Mouse (Mus musculus): ENCODE results near the gene Alkbh6. TPM values are rescaled to one million over a fixed set of nuclear protein-coding genes. Genes with fewer than 3 reads are reported as not detected.

Alkbh6 gene
- polyA plus RNA-seq, 1 experiment from 2014 or later: 87.4 TPM

DNA sequence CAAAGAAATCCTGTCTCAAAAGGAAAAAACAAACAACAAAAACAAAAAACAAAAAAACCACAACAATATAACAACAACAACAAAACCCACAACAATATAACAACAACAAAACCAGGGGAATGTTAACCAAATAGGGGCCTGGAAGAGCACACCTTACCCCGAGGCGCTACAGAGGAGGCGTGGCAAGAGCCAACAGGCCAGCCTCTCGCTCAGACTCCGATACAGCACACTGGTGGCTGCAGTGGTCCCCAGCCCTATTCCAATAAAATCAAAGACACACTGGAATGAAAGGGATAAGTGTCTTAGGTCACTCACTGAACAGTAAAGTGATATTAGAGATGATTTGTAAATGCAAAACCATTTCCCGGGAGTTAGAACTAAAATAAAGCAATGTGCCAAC is 29.0 kb upstream of the Alkbh6 start:
- Histone ChIP-seq H3K9ac (ENCODE audit: low read length) (peak overlapping the region; percentile 47), H3K27ac (ENCODE audit: low read depth, low read length) (peak overlapping the region; percentile 94; the same call in 1 of the 2 replicates), H3K4me1 (ENCODE audit: control insufficient read depth, insufficient read depth, low read length) (peaks cover 5% of the 10 kb centered on the region), H3K9me3 (ENCODE audit: control insufficient read depth, low read length) (no peaks in the 10 kb centered on the region), H3K36me3 (ENCODE audit: control insufficient read depth, insufficient read depth, low read length) (no peaks in the 10 kb centered on the region), H3K4me3 (ENCODE audit: low read depth, low read length) (peak overlapping the region; percentile 58), H3K27me3 (ENCODE audit: control insufficient read depth, insufficient read depth, low read length) (no peaks in the 10 kb centered on the region), H3K4me2 (ENCODE audit: low read depth) (peak overlapping the region; percentile 85)
- 0% methylated on average over 6 of the region's 6 CpGs for WGBS
- ATAC-seq (ENCODE audit: insufficient read depth, low FRiP score, low TSS enrichment): 0 out of 2 replicates have a peak, but pooled peaks have one; percentile 9
- no peak for DNase-seq (ENCODE audit: low spot score)

DNA sequence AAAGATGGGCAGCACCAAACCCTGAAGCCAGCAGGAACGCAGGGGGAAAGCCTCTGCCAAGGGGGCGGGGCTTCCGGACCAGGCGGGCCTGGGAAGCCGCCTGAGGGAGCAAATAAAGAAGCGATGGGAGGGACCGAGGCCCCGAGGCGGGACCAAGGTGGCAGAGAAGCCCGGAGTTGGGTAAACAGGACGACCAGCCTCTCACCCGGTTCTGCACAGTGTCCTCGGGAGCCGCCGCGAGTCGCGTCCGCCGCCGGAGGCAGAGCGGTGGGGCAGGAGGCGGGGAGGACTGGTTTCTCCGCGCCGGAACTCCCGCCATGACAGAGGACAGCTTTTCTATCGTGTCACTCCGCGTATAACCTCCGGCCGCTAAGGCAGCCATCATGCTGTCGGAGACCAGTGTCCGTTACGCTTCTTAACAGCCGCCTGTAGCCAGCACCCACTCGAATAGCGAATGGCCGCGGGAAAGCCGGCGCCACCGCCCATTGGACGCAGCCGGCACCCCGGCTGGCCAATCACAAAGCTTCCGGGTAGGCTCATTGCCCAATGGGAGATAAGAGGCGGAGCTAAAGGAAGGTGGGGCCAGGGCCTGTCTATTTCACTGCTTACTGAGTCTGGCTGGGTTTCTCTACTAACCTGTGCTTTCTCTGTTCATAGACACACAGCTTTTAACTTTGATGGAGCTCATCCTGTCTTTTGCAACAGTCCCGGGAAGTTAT is 28.4 kb upstream of the Alkbh6 start, which contains the start of the genes Thap8 and Wdr62:
Gene Thap8 (plus strand): TSS at position 144 of the 719 bp plus-strand sequence.
Gene Wdr62 (minus strand): TSS at position 469 of the 719 bp plus-strand sequence.
- ATAC-seq (ENCODE audit: insufficient read depth, low FRiP score, low TSS enrichment): peak; percentile 95
- Histone ChIP-seq H3K9me3 (ENCODE audit: control insufficient read depth, low read length) (no peaks in the 10 kb centered on the region), H3K4me3 (ENCODE audit: low read depth, low read length) (peak within 1 kb of the TSS; percentile 58), H3K27ac (ENCODE audit: low read depth, low read length) (peak within 1 kb of the TSS; percentile 94), H3K9ac (ENCODE audit: low read length) (peak within 1 kb of the TSS; percentile 47), H3K27me3 (ENCODE audit: control insufficient read depth, insufficient read depth, low read length) (no peaks in the 10 kb centered on the region), H3K36me3 (ENCODE audit: control insufficient read depth, insufficient read depth, low read length) (no peaks in the 10 kb centered on the region), H3K4me1 (ENCODE audit: control insufficient read depth, insufficient read depth, low read length) (peaks cover 5% of the 10 kb centered on the region), H3K4me2 (ENCODE audit: low read depth) (peak within 1 kb of the TSS; percentile 85)
- DNase-seq (ENCODE audit: low spot score): peak; percentile 94
- WGBS: under 1% methylated on average over 49 of the region's 49 CpGs

DNA sequence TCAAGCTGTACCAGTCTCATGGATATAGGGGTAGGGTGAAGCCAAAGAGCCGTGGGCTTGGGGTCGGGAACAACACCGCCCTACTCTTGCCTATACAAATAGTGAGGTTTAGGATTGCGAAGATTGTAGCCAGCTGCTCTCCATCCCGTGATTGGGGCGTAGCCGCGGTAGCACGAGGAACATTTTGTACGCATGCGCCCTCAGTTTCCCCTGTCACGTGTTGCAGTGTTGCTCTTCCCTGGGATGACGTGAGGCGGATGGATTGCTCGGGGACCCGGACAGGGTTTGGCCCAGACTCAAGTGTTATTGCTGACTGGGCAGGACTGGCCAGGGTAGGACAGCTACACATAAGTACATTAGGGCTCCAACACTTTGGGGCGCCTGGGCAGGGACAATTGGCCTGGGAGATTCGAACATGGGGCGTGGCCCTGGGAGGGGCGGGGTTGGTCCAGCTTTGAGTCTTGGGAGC is 27.8 kb upstream of the Alkbh6 start:
- WGBS: under 1% methylated on average over 20 of the region's 20 CpGs
- ATAC-seq (ENCODE audit: insufficient read depth, low FRiP score, low TSS enrichment): peak; percentile 81

DNA sequence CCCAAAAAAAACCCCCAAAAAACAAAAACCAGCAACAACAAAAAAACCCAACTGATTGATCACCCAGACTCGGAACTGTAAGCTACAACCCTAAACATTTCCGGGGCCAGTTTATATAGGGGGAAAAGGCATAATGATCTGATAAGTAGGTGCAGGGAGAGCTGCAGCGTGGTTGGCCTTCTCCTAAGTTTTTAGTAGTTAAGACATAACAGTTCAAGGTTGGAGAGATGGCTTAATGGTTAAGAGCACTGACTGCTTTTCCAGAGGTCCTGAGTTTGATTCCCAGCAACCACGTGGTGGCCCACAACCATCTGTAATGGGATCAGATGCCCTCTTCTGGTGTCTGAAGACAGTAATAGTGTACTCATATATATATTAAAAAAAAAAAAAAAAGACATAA is 27.0 kb upstream of the Alkbh6 start:
- DNase-seq (ENCODE audit: low spot score) (no peak), ATAC-seq (ENCODE audit: insufficient read depth, low FRiP score, low TSS enrichment) (no peak)
- no peak overlapping the region for H3K4me3 ChIP-seq (ENCODE audit: low read depth, low read length)
- no peaks in the 10 kb centered on the region for H3K9me3 ChIP-seq (ENCODE audit: control insufficient read depth, low read length)
- no peak overlapping the region for H3K9ac ChIP-seq (ENCODE audit: low read length)
- H3K27me3 ChIP-seq (ENCODE audit: control insufficient read depth, insufficient read depth, low read length): no peaks in the 10 kb centered on the region
- no peak overlapping the region for H3K27ac ChIP-seq (ENCODE audit: low read depth, low read length)
- H3K4me2 ChIP-seq (ENCODE audit: low read depth): no peak overlapping the region
- H3K36me3 ChIP-seq (ENCODE audit: control insufficient read depth, insufficient read depth, low read length): no peaks in the 10 kb centered on the region
- H3K4me1 ChIP-seq (ENCODE audit: control insufficient read depth, insufficient read depth, low read length): peaks cover 5% of the 10 kb centered on the region
- WGBS: 78% methylated on average over 4 of the region's 4 CpGs

More for the DNA sequence above, 27.8 kb upstream of the Alkbh6 start:
- H3K4me3 ChIP-seq (ENCODE audit: low read depth, low read length): peak overlapping the region; percentile 58
- H3K4me1 ChIP-seq (ENCODE audit: control insufficient read depth, insufficient read depth, low read length): peaks cover 5% of the 10 kb centered on the region
- H3K36me3 ChIP-seq (ENCODE audit: control insufficient read depth, insufficient read depth, low read length): no peaks in the 10 kb centered on the region
- peak overlapping the region; percentile 94 for H3K27ac ChIP-seq (ENCODE audit: low read depth, low read length)
- no peaks in the 10 kb centered on the region for H3K9me3 ChIP-seq (ENCODE audit: control insufficient read depth, low read length)
- H3K27me3 ChIP-seq (ENCODE audit: control insufficient read depth, insufficient read depth, low read length): no peaks in the 10 kb centered on the region
- peak overlapping the region; percentile 42 for H3K9ac ChIP-seq (ENCODE audit: low read length)
- DNase-seq (ENCODE audit: low spot score): peak; percentile 86
- peak overlapping the region; percentile 85 for H3K4me2 ChIP-seq (ENCODE audit: low read depth)

DNA sequence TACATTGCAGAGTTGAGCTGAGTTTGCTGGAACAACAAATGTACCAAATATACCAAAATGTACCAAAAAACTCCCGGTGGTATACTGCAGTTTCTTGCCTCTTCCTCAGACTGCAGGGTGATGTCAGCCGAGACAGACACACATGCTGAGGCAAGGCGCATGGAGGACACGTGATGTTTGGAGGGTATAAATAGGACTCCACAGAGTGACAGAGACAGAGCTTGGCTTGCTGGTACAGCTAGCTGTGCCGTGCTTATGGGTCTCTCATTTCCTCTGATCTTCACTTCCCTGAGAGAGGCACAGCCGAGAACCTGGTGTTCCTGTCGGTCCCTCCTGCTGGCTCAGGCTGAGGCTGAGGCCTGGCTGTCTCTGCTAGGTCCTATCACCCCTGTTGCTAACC is 25.8 kb upstream of the Alkbh6 start:
- DNase-seq (ENCODE audit: low spot score): no peak
- H3K9ac ChIP-seq (ENCODE audit: low read length): no peak overlapping the region
- H3K36me3 ChIP-seq (ENCODE audit: control insufficient read depth, insufficient read depth, low read length): no peaks in the 10 kb centered on the region
- no peak overlapping the region for H3K4me3 ChIP-seq (ENCODE audit: low read depth, low read length)
- 74% methylated on average over 7 of the region's 7 CpGs for WGBS
- peaks cover 5% of the 10 kb centered on the region for H3K4me1 ChIP-seq (ENCODE audit: control insufficient read depth, insufficient read depth, low read length)
- H3K9me3 ChIP-seq (ENCODE audit: control insufficient read depth, low read length): no peaks in the 10 kb centered on the region
- no peak overlapping the region for H3K4me2 ChIP-seq (ENCODE audit: low read depth)
- no peak for ATAC-seq (ENCODE audit: insufficient read depth, low FRiP score, low TSS enrichment)
- H3K27ac ChIP-seq (ENCODE audit: low read depth, low read length): no peak overlapping the region
- no peaks in the 10 kb centered on the region for H3K27me3 ChIP-seq (ENCODE audit: control insufficient read depth, insufficient read depth, low read length)

DNA sequence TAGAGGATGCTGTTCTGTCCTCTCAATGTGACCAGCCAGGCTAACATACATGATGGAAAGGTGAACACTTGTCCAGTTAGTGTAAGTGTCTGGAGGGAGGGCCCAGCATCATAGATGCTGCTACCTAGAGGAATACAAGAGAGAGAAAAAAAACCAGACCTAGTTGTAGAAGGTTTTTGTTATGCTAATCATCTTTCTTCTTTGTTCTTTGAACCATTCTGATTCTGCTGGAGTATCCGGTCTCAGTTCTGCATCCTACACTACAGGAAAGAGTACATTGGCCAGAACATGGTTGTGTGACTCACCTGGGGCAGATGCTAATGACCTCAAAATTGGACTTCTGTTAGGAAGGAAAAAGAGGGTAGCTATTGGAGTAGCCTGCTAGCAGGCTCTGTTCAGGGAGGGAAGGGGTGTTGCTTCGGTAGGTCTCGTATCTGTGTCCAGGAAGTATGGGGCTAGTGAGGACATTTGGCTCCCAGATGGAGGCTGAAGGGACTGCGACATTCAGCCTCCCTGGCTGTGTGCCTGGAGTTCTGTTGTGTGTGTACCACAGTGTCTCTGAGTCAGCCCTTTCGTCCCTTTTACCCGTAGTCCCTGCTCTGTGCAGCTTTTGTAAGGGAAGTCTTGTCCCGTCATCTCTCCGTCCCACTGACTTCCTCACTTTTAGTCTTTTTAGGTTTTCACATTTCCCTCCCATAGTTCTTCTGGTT is 21.7 kb upstream of the Alkbh6 start:
- Histone ChIP-seq H3K36me3 (ENCODE audit: control insufficient read depth, insufficient read depth, low read length) (no peaks in the 10 kb centered on the region), H3K4me1 (ENCODE audit: control insufficient read depth, insufficient read depth, low read length) (no peaks in the 10 kb centered on the region), H3K9me3 (ENCODE audit: control insufficient read depth, low read length) (no peaks in the 10 kb centered on the region), H3K27me3 (ENCODE audit: control insufficient read depth, insufficient read depth, low read length) (no peaks in the 10 kb centered on the region), H3K27ac (ENCODE audit: low read depth, low read length) (no peak overlapping the region), H3K9ac (ENCODE audit: low read length) (no peak overlapping the region), H3K4me2 (ENCODE audit: low read depth) (no peak overlapping the region), H3K4me3 (ENCODE audit: low read depth, low read length) (no peak overlapping the region)
- no peak for ATAC-seq (ENCODE audit: insufficient read depth, low FRiP score, low TSS enrichment)
- WGBS: 69% methylated on average over 8 of the region's 8 CpGs
- DNase-seq (ENCODE audit: low spot score): no peak

DNA sequence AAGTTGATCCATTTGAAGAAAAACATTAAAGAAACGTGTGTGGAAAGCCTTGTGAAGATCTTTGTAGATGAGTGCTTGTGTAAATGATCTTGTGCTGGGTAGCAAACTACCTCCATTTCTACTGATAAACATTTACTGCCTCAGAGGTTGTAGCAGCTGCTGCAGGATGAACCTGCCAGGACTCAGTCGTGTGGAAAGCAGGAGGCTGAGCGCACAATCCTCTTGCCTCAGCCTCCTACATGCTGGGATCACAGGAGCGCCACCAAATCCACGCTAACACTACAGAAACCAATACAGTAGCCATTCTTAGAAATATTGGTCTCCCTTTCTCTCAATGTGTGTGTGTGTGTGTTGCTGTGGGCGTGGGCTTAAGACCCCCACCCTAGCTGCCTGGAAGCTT is 20.5 kb upstream of the Alkbh6 start:
- H3K9me3 ChIP-seq (ENCODE audit: control insufficient read depth, low read length): no peaks in the 10 kb centered on the region
- no peaks in the 10 kb centered on the region for H3K36me3 ChIP-seq (ENCODE audit: control insufficient read depth, insufficient read depth, low read length)
- H3K27ac ChIP-seq (ENCODE audit: low read depth, low read length): no peak overlapping the region
- no peaks in the 10 kb centered on the region for H3K27me3 ChIP-seq (ENCODE audit: control insufficient read depth, insufficient read depth, low read length)
- H3K9ac ChIP-seq (ENCODE audit: low read length): no peak overlapping the region
- no peak overlapping the region for H3K4me3 ChIP-seq (ENCODE audit: low read depth, low read length)
- DNase-seq (ENCODE audit: low spot score) (no peak), ATAC-seq (ENCODE audit: insufficient read depth, low FRiP score, low TSS enrichment) (no peak)
- no peak overlapping the region for H3K4me2 ChIP-seq (ENCODE audit: low read depth)
- 74% methylated on average over 6 of the region's 6 CpGs for WGBS
- H3K4me1 ChIP-seq (ENCODE audit: control insufficient read depth, insufficient read depth, low read length): peaks cover 6% of the 10 kb centered on the region; the same call in 1 of the 2 replicates

DNA sequence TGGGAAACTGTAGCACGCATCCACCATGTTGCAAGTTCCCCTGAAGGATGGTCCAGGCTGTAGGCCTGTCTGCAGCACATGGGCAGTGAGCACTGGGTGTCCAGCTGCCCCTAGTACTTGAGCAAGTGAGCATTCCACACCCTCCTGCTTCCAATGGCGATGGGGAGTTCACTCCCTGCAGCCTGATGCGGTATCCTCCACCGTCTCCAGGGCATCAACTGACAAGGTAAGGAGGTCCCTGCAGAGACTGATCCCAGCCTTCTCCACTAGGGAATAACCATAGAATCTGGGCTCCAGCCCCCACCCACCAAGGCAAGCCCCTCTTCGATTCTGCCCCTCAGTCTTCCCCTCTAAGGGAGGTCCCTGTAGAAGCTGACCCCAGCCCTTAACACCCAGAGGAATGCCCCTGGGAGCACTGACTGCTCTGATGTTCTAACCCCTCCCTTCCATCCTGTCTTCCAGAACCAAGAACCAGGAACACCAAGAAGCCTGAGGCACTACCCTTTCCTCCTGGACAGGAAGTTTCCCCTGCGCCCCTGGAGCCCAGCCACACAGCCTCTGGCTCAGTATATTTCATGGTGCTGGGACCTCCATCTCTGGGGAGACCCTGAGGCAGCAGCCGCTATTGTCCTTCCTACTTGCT is 19.3 kb upstream of the Alkbh6 start:
- 68% methylated on average over 7 of the region's 7 CpGs for WGBS
- no peak for DNase-seq (ENCODE audit: low spot score)
- Histone ChIP-seq H3K27ac (ENCODE audit: low read depth, low read length) (no peak overlapping the region), H3K4me1 (ENCODE audit: control insufficient read depth, insufficient read depth, low read length) (peaks cover 6% of the 10 kb centered on the region; the same call in 1 of the 2 replicates), H3K36me3 (ENCODE audit: control insufficient read depth, insufficient read depth, low read length) (no peaks in the 10 kb centered on the region), H3K9me3 (ENCODE audit: control insufficient read depth, low read length) (no peaks in the 10 kb centered on the region), H3K9ac (ENCODE audit: low read length) (no peak overlapping the region), H3K4me3 (ENCODE audit: low read depth, low read length) (no peak overlapping the region), H3K27me3 (ENCODE audit: control insufficient read depth, insufficient read depth, low read length) (no peaks in the 10 kb centered on the region), H3K4me2 (ENCODE audit: low read depth) (no peak overlapping the region)
- ATAC-seq (ENCODE audit: insufficient read depth, low FRiP score, low TSS enrichment): no peak

Data from neural tube, embryonic 11.5 days (tissue).